Mouse (Mus musculus) intestine, embryonic 15.5 days (tissue): Measurements from ENCODE around the gene Akap2. TPM values are rescaled to one million over a fixed set of nuclear protein-coding genes. Genes with fewer than 3 reads are reported as not detected.

Source experiments
- ATAC-seq: fragments of 200-750 bp; cut with Nextera tagmentation; 2 replicates; pipeline ENCODE4 v1.8.0; 2017; ENCODE audit warnings: moderate TSS enrichment, moderate library complexity
- H3K27ac ChIP-seq: fragments of 300-500 bp; sonication (generic); 2 replicates; pipeline ENCODE4 v1.5.1; 2015; ENCODE audit warnings: mild to moderate bottlenecking, inconsistent platforms
- H3K27me3 ChIP-seq: fragments of 300-500 bp; sonication (generic); replicated peaks from 2 replicates; pipeline ENCODE4 v1.6.1; 2015; ENCODE audit warnings: inconsistent platforms
- H3K36me3 ChIP-seq: fragments of 300-500 bp; sonication (generic); 2 replicates; pipeline ENCODE4 v1.6.1; 2015; ENCODE audit warnings: inconsistent platforms
- H3K4me1 ChIP-seq: fragments of 300-500 bp; sonication (generic); replicated peaks from 2 replicates; pipeline ENCODE4 v1.6.1; 2015; ENCODE audit warnings: inconsistent platforms
- H3K4me2 ChIP-seq: fragments of 300-500 bp; sonication (generic); replicated peaks from 2 replicates; pipeline ENCODE4 v1.6.1; 2015; ENCODE audit warnings: mild to moderate bottlenecking, inconsistent platforms
- H3K4me3 ChIP-seq: fragments of 300-500 bp; sonication (generic); replicated peaks from 2 replicates; pipeline ENCODE4 v1.5.1; 2015; ENCODE audit warnings: inconsistent platforms
- H3K9ac ChIP-seq: fragments of 300-500 bp; sonication (generic); 2 replicates; pipeline ENCODE4 v1.6.1; 2015; ENCODE audit warnings: inconsistent platforms
- H3K9me3 ChIP-seq: fragments of 300-500 bp; sonication (generic); 2 replicates; pipeline ENCODE4 v1.6.1; 2016; ENCODE audit warnings: inconsistent platforms
- WGBS: fragments of 180-500 bp; shearing (Covaris S2); methylation state at CpG from one replicate; pipeline ENCODE4 v1.1.7; 2015; 5-methylcytosine and 5-hydroxymethylcytosine counted together
- polyA plus RNA-seq: library from polyadenylated mRNA; unstranded; fragments of >200 nt; fragmentation: Nextera tagmentation; extraction: Ambion mirVana; gene quantifications from 2 replicates; pipeline ENCODE4 v1.2.1, GENCODE M21; 2015

The Akap2 gene
- polyA plus RNA-seq, 1 experiment from 2014 or later, result 22.5 TPM

- H3K36me3 ChIP-seq, result no peaks in the 10 kb centered on the region
- no peaks in the 10 kb centered on the region for H3K9me3 ChIP-seq
- no peaks in the 10 kb centered on the region for H3K27me3 ChIP-seq
- WGBS, result 70% methylated on average over 12 of the region's 12 CpGs
- H3K4me3 ChIP-seq, result no peak overlapping the region
- ATAC-seq, result no peak
- H3K4me2 ChIP-seq, result no peak overlapping the region
- no peak overlapping the region for H3K9ac ChIP-seq
- H3K4me1 ChIP-seq, result no peaks in the 10 kb centered on the region
- no peak overlapping the region for H3K27ac ChIP-seq
These were observed 32.7 kb upstream of the Akap2 start for GRCm38 (mm10) chr4:57684676-57685215.

GRCm38 (mm10) chr4:57686736-57687135, 30.7 kb upstream of the Akap2 start:
- Histone ChIP-seq H3K4me3 (no peak overlapping the region), H3K4me1 (no peaks in the 10 kb centered on the region), H3K9me3 (no peaks in the 10 kb centered on the region), H3K27me3 (no peaks in the 10 kb centered on the region), H3K4me2 (no peak overlapping the region), H3K9ac (no peak overlapping the region), H3K27ac (no peak overlapping the region), H3K36me3 (no peaks in the 10 kb centered on the region)
- ATAC-seq, result no peak
- 52% methylated on average over 3 of the region's 3 CpGs for WGBS

GRCm38 (mm10) chr4:57687583-57687982, 29.9 kb upstream of the Akap2 start:
- Histone ChIP-seq H3K36me3 (no peaks in the 10 kb centered on the region), H3K4me3 (no peak overlapping the region), H3K9ac (no peak overlapping the region), H3K27me3 (no peaks in the 10 kb centered on the region), H3K9me3 (no peaks in the 10 kb centered on the region), H3K27ac (no peak overlapping the region), H3K4me1 (no peaks in the 10 kb centered on the region), H3K4me2 (no peak overlapping the region)
- ATAC-seq, result no peak
- WGBS, result 79% methylated on average over 3 of the region's 3 CpGs

- WGBS, result 66% methylated on average over 9 of the region's 9 CpGs
- Histone ChIP-seq H3K27me3 (no peaks in the 10 kb centered on the region), H3K4me2 (no peak overlapping the region), H3K9me3 (no peaks in the 10 kb centered on the region), H3K9ac (no peak overlapping the region), H3K4me1 (no peaks in the 10 kb centered on the region), H3K36me3 (no peaks in the 10 kb centered on the region), H3K27ac (no peak overlapping the region), H3K4me3 (no peak overlapping the region)
- ATAC-seq, result no peak
These were observed 29.3 kb upstream of the Akap2 start for GRCm38 (mm10) chr4:57688131-57688530.

- Histone ChIP-seq H3K36me3 (no peaks in the 10 kb centered on the region), H3K27me3 (no peaks in the 10 kb centered on the region), H3K9me3 (no peaks in the 10 kb centered on the region), H3K4me1 (no peaks in the 10 kb centered on the region), H3K27ac (no peak overlapping the region), H3K4me2 (no peak overlapping the region), H3K9ac (no peak overlapping the region), H3K4me3 (no peak overlapping the region)
- ATAC-seq, result no peak
- 76% methylated on average over 6 of the region's 6 CpGs for WGBS
These were observed 27.5 kb upstream of the Akap2 start for GRCm38 (mm10) chr4:57690001-57690400.

GRCm38 (mm10) chr4:57690805-57691204, 26.7 kb upstream of the Akap2 start:
- Histone ChIP-seq H3K9ac (no peak overlapping the region), H3K36me3 (no peaks in the 10 kb centered on the region), H3K27ac (no peak overlapping the region), H3K4me3 (no peak overlapping the region), H3K9me3 (no peaks in the 10 kb centered on the region), H3K27me3 (no peaks in the 10 kb centered on the region), H3K4me1 (no peaks in the 10 kb centered on the region), H3K4me2 (no peak overlapping the region)
- WGBS, result 25% methylated on average over 1 of the region's 1 CpGs
- no peak for ATAC-seq

GRCm38 (mm10) chr4:57694356-57695136, 22.9 kb upstream of the Akap2 start:
- Histone ChIP-seq H3K36me3 (no peaks in the 10 kb centered on the region), H3K4me2 (no peak overlapping the region), H3K4me1 (no peaks in the 10 kb centered on the region), H3K4me3 (no peak overlapping the region), H3K9me3 (no peaks in the 10 kb centered on the region), H3K9ac (no peak overlapping the region), H3K27ac (no peak overlapping the region), H3K27me3 (no peaks in the 10 kb centered on the region)
- WGBS, result 82% methylated on average over 5 of the region's 5 CpGs
- ATAC-seq, result no peak

GRCm38 (mm10) chr4:57696955-57697354, 20.5 kb upstream of the Akap2 start:
- no peak overlapping the region for H3K9ac ChIP-seq
- ATAC-seq, result no peak
- no peak overlapping the region for H3K4me2 ChIP-seq
- H3K9me3 ChIP-seq, result no peaks in the 10 kb centered on the region
- H3K4me1 ChIP-seq, result no peaks in the 10 kb centered on the region
- no peak overlapping the region for H3K4me3 ChIP-seq
- H3K36me3 ChIP-seq, result no peaks in the 10 kb centered on the region
- WGBS, result 95% methylated on average over 11 of the region's 11 CpGs
- H3K27me3 ChIP-seq, result no peaks in the 10 kb centered on the region
- H3K27ac ChIP-seq, result no peak overlapping the region

GRCm38 (mm10) chr4:57697918-57698611, 19.4 kb upstream of the Akap2 start:
- Histone ChIP-seq H3K4me3 (no peak overlapping the region), H3K9ac (no peak overlapping the region), H3K4me1 (no peaks in the 10 kb centered on the region), H3K27ac (no peak overlapping the region), H3K9me3 (no peaks in the 10 kb centered on the region), H3K27me3 (no peaks in the 10 kb centered on the region), H3K36me3 (no peaks in the 10 kb centered on the region), H3K4me2 (no peak overlapping the region)
- WGBS, result 78% methylated on average over 12 of the region's 12 CpGs
- no peak for ATAC-seq

- Histone ChIP-seq H3K9me3 (no peaks in the 10 kb centered on the region), H3K36me3 (no peaks in the 10 kb centered on the region), H3K4me1 (no peaks in the 10 kb centered on the region), H3K27ac (no peak overlapping the region), H3K4me3 (no peak overlapping the region), H3K9ac (no peak overlapping the region), H3K4me2 (no peak overlapping the region), H3K27me3 (no peaks in the 10 kb centered on the region)
- no peak for ATAC-seq
- 82% methylated on average over 5 of the region's 5 CpGs for WGBS
These were observed 15.9 kb upstream of the Akap2 start for GRCm38 (mm10) chr4:57701576-57701975.

- no peak for ATAC-seq
- H3K4me1 ChIP-seq, result no peaks in the 10 kb centered on the region
- no peak overlapping the region for H3K9ac ChIP-seq
- no peak overlapping the region for H3K4me3 ChIP-seq
- no peaks in the 10 kb centered on the region for H3K27me3 ChIP-seq
- no peak overlapping the region for H3K4me2 ChIP-seq
- H3K27ac ChIP-seq, result no peak overlapping the region
- 72% methylated on average over 11 of the region's 11 CpGs for WGBS
- no peaks in the 10 kb centered on the region for H3K36me3 ChIP-seq
- no peaks in the 10 kb centered on the region for H3K9me3 ChIP-seq
These were observed 13.6 kb upstream of the Akap2 start for GRCm38 (mm10) chr4:57703574-57704470.

- 92% methylated on average over 7 of the region's 7 CpGs for WGBS
These were observed 12.9 kb upstream of the Akap2 start for GRCm38 (mm10) chr4:57704575-57704974.

More at GRCm38 (mm10) chr4:57704575-57704974, 12.9 kb upstream of the Akap2 start:
- Histone ChIP-seq H3K9ac (no peak overlapping the region), H3K9me3 (no peaks in the 10 kb centered on the region), H3K4me2 (no peak overlapping the region), H3K27me3 (no peaks in the 10 kb centered on the region), H3K4me1 (no peaks in the 10 kb centered on the region), H3K27ac (no peak overlapping the region), H3K4me3 (no peak overlapping the region), H3K36me3 (no peaks in the 10 kb centered on the region)
- ATAC-seq, result no peak
